Mouse (Mus musculus): Measurements from ENCODE around the gene Pkd2. TPM values are rescaled to one million over a fixed set of nuclear protein-coding genes. Genes with fewer than 3 reads are reported as not detected.

The Pkd2 gene
- polyA plus RNA-seq (2015; fragmentation: Nextera tagmentation; extraction: Ambion mirVana): 7.0 and 7.8 TPM in 2 replicates

- peak; percentile 83 for ATAC-seq
- no peaks in the 10 kb centered on the region for H3K27me3 ChIP-seq (replicated peaks; ENCODE audit: control insufficient read depth, insufficient read depth, low read length)
- H3K36me3 ChIP-seq (ENCODE audit: control insufficient read depth, insufficient read depth): peaks cover 5% of the 10 kb centered on the region
- H3K4me1 ChIP-seq (replicated peaks; ENCODE audit: control insufficient read depth, insufficient read depth, low read length): peaks cover 15% of the 10 kb centered on the region
- 11% methylated on average over 44 of the region's 46 CpGs for WGBS
- peak within 1 kb of the TSS; percentile 85 for H3K4me2 ChIP-seq (ENCODE audit: low read length)
- H3K4me3 ChIP-seq (replicated peaks; ENCODE audit: low read length): peak within 1 kb of the TSS; percentile 78
- H3K9me3 ChIP-seq (ENCODE audit: control insufficient read depth, low read length): peaks cover 2% of the 10 kb centered on the region; the same call in 1 of the 2 replicates
- peak within 1 kb of the TSS; percentile 93 for H3K27ac ChIP-seq (ENCODE audit: low read length)
- peak within 1 kb of the TSS; percentile 97 for H3K9ac ChIP-seq (replicated peaks; ENCODE audit: low read depth, low read length)
Observed at GRCm38 (mm10) chr5:104458832-104459705, at the start of gene Pkd2. TSS of gene Pkd2 (plus strand) at chr5:104459450.

GRCm38 (mm10) chr5:104415999-104416398 is 43.3 kb upstream of the Pkd2 start:
- H3K9ac ChIP-seq (replicated peaks; ENCODE audit: low read depth, low read length): no peak overlapping the region
- no peak overlapping the region for H3K4me2 ChIP-seq (ENCODE audit: low read length)
- H3K9me3 ChIP-seq (ENCODE audit: control insufficient read depth, low read length): no peaks in the 10 kb centered on the region
- H3K4me1 ChIP-seq (replicated peaks; ENCODE audit: control insufficient read depth, insufficient read depth, low read length): no peaks in the 10 kb centered on the region
- H3K36me3 ChIP-seq (ENCODE audit: control insufficient read depth, insufficient read depth): no peaks in the 10 kb centered on the region
- H3K4me3 ChIP-seq (replicated peaks; ENCODE audit: low read length): no peak overlapping the region
- ATAC-seq: 0 out of 2 replicates have a peak, but pooled peaks have one; percentile 43
- 20% methylated on average over 2 of the region's 2 CpGs for WGBS
- no peaks in the 10 kb centered on the region for H3K27me3 ChIP-seq (replicated peaks; ENCODE audit: control insufficient read depth, insufficient read depth, low read length)
- no peak overlapping the region for H3K27ac ChIP-seq (ENCODE audit: low read length)

DNA sequence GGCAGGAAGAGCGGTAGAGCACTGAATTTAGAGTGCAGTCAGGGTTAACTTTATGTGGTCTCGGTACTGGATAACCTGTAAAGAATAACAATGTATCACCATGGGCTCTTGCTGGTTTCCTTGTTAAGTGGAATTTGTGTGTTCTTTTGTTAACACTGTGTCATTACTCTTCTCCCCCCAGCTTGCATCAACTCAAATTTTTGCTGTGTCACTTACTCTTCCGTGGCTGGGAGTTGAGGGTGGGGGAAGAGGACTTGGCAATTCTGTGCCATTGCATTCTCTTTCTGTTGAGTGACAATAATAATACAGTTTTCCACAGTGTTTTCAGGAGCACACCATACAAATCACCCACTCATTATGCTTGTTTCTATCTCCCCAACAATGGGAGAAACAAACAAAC is 42.2 kb upstream of the Pkd2 start:
- Histone ChIP-seq H3K27ac (ENCODE audit: low read length) (no peak overlapping the region), H3K36me3 (ENCODE audit: control insufficient read depth, insufficient read depth) (no peaks in the 10 kb centered on the region), H3K9ac (replicated peaks; ENCODE audit: low read depth, low read length) (no peak overlapping the region), H3K4me1 (replicated peaks; ENCODE audit: control insufficient read depth, insufficient read depth, low read length) (no peaks in the 10 kb centered on the region), H3K4me2 (ENCODE audit: low read length) (no peak overlapping the region), H3K9me3 (ENCODE audit: control insufficient read depth, low read length) (no peaks in the 10 kb centered on the region), H3K27me3 (replicated peaks; ENCODE audit: control insufficient read depth, insufficient read depth, low read length) (no peaks in the 10 kb centered on the region), H3K4me3 (replicated peaks; ENCODE audit: low read length) (no peak overlapping the region)
- 54% methylated on average over 3 of the region's 3 CpGs for WGBS
- ATAC-seq: no peak

GRCm38 (mm10) chr5:104417721-104418120 is 41.5 kb upstream of the Pkd2 start:
- no peak overlapping the region for H3K9ac ChIP-seq (replicated peaks; ENCODE audit: low read depth, low read length)
- H3K36me3 ChIP-seq (ENCODE audit: control insufficient read depth, insufficient read depth): no peaks in the 10 kb centered on the region
- H3K27ac ChIP-seq (ENCODE audit: low read length): no peak overlapping the region
- no peaks in the 10 kb centered on the region for H3K4me1 ChIP-seq (replicated peaks; ENCODE audit: control insufficient read depth, insufficient read depth, low read length)
- 96% methylated on average over 1 of the region's 1 CpGs for WGBS
- no peak overlapping the region for H3K4me2 ChIP-seq (ENCODE audit: low read length)
- H3K4me3 ChIP-seq (replicated peaks; ENCODE audit: low read length): no peak overlapping the region
- no peaks in the 10 kb centered on the region for H3K27me3 ChIP-seq (replicated peaks; ENCODE audit: control insufficient read depth, insufficient read depth, low read length)
- H3K9me3 ChIP-seq (ENCODE audit: control insufficient read depth, low read length): no peaks in the 10 kb centered on the region
- ATAC-seq: no peak

- WGBS: 85% methylated on average over 2 of the region's 2 CpGs
- H3K9me3 ChIP-seq (ENCODE audit: control insufficient read depth, low read length): no peaks in the 10 kb centered on the region
- no peaks in the 10 kb centered on the region for H3K4me1 ChIP-seq (replicated peaks; ENCODE audit: control insufficient read depth, insufficient read depth, low read length)
- H3K9ac ChIP-seq (replicated peaks; ENCODE audit: low read depth, low read length): no peak overlapping the region
- no peaks in the 10 kb centered on the region for H3K27me3 ChIP-seq (replicated peaks; ENCODE audit: control insufficient read depth, insufficient read depth, low read length)
- no peak for ATAC-seq
- H3K27ac ChIP-seq (ENCODE audit: low read length): no peak overlapping the region
- H3K4me3 ChIP-seq (replicated peaks; ENCODE audit: low read length): no peak overlapping the region
- H3K36me3 ChIP-seq (ENCODE audit: control insufficient read depth, insufficient read depth): no peaks in the 10 kb centered on the region
- no peak overlapping the region for H3K4me2 ChIP-seq (ENCODE audit: low read length)
Observed at GRCm38 (mm10) chr5:104422039-104422438, 37.2 kb upstream of the Pkd2 start.

- Histone ChIP-seq H3K27me3 (replicated peaks; ENCODE audit: control insufficient read depth, insufficient read depth, low read length) (no peaks in the 10 kb centered on the region), H3K4me1 (replicated peaks; ENCODE audit: control insufficient read depth, insufficient read depth, low read length) (no peaks in the 10 kb centered on the region), H3K4me3 (replicated peaks; ENCODE audit: low read length) (no peak overlapping the region), H3K9ac (replicated peaks; ENCODE audit: low read depth, low read length) (no peak overlapping the region), H3K27ac (ENCODE audit: low read length) (no peak overlapping the region), H3K36me3 (ENCODE audit: control insufficient read depth, insufficient read depth) (no peaks in the 10 kb centered on the region), H3K9me3 (ENCODE audit: control insufficient read depth, low read length) (no peaks in the 10 kb centered on the region), H3K4me2 (ENCODE audit: low read length) (no peak overlapping the region)
- 94% methylated on average over 3 of the region's 3 CpGs for WGBS
- no peak for ATAC-seq
Observed at GRCm38 (mm10) chr5:104423861-104424260, 35.4 kb upstream of the Pkd2 start.

DNA sequence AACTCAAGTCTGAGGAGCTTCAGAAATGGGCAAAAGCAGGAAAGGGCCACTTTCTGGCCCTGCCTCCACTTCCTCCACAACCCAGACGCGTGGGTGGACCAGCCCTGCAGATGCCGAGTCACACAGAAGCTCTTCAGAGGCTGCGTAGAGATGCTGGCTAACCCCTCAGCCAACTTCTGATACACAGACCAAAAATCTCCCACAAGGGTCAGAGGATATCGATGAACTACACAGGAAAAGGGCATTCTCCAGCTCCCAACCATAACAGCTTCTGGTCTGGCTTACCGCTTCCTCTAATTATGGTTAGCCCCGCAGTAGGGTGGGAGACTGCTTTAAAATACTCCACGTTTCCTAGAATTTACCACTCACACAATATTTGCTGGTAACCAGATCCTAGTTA is 33.3 kb upstream of the Pkd2 start:
- WGBS: 95% methylated on average over 8 of the region's 8 CpGs
- Histone ChIP-seq H3K4me1 (replicated peaks; ENCODE audit: control insufficient read depth, insufficient read depth, low read length) (no peaks in the 10 kb centered on the region), H3K4me2 (ENCODE audit: low read length) (no peak overlapping the region), H3K9ac (replicated peaks; ENCODE audit: low read depth, low read length) (no peak overlapping the region), H3K27me3 (replicated peaks; ENCODE audit: control insufficient read depth, insufficient read depth, low read length) (no peaks in the 10 kb centered on the region), H3K36me3 (ENCODE audit: control insufficient read depth, insufficient read depth) (no peaks in the 10 kb centered on the region), H3K9me3 (ENCODE audit: control insufficient read depth, low read length) (no peaks in the 10 kb centered on the region), H3K4me3 (replicated peaks; ENCODE audit: low read length) (no peak overlapping the region), H3K27ac (ENCODE audit: low read length) (no peak overlapping the region)
- ATAC-seq: no peak

DNA sequence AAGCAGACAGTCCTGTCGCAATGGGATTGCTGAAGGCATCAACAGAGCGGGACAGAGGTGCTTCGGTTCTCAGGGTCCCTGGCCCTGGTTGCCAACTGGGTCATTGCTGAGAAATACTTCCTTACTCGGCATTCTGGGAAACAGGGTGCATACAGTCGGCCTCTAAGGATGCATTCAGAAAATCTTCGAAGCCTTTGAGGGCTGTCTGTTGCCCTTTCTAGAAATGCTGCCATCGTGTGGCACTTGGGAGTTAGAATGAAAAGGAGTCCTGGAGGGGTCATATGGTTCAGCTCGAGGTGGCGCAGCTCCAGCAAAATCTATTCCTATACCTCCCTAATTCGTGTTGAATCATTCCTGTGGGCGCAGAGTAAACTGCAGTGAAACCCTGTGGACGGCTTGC is 26.4 kb upstream of the Pkd2 start:
- Histone ChIP-seq H3K4me2 (ENCODE audit: low read length) (no peak overlapping the region), H3K4me1 (replicated peaks; ENCODE audit: control insufficient read depth, insufficient read depth, low read length) (no peaks in the 10 kb centered on the region; the same call in 1 of the 2 replicates), H3K27ac (ENCODE audit: low read length) (no peak overlapping the region), H3K4me3 (replicated peaks; ENCODE audit: low read length) (no peak overlapping the region), H3K9me3 (ENCODE audit: control insufficient read depth, low read length) (no peaks in the 10 kb centered on the region), H3K27me3 (replicated peaks; ENCODE audit: control insufficient read depth, insufficient read depth, low read length) (no peaks in the 10 kb centered on the region), H3K36me3 (ENCODE audit: control insufficient read depth, insufficient read depth) (no peaks in the 10 kb centered on the region), H3K9ac (replicated peaks; ENCODE audit: low read depth, low read length) (no peak overlapping the region)
- no peak for ATAC-seq
- WGBS: 48% methylated on average over 12 of the region's 12 CpGs

DNA sequence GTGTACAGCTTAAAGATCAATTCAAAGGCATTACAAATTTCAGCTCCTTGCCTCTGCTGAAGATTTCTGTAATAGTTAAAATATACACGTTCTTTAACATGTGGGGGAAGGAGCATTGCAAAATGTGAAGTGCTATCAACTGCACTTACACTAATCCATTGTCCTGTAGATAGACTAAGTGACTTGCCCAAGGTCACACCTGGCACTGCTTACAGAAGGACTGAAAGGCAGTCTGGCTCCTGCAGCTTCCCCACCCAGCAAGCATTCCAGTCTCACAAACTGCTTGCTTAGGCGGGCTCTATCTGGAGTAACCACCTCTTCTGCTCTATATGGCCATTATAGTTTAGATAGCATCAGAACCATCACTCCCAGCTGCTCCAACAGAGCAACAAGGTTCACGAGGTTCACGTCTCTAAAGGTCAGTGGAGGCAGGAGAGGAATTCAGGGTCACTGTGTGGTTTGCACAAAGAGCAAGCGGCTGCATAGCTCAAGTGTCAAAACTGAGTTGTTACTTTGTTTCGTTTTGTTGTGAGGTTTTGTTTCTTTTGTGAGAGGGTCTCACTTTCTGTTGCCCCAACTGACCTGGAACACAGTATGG is 25.2 kb upstream of the Pkd2 start:
- Histone ChIP-seq H3K4me2 (ENCODE audit: low read length) (no peak overlapping the region), H3K4me1 (replicated peaks; ENCODE audit: control insufficient read depth, insufficient read depth, low read length) (no peaks in the 10 kb centered on the region; the same call in 1 of the 2 replicates), H3K4me3 (replicated peaks; ENCODE audit: low read length) (no peak overlapping the region), H3K9me3 (ENCODE audit: control insufficient read depth, low read length) (no peaks in the 10 kb centered on the region), H3K36me3 (ENCODE audit: control insufficient read depth, insufficient read depth) (no peaks in the 10 kb centered on the region), H3K27me3 (replicated peaks; ENCODE audit: control insufficient read depth, insufficient read depth, low read length) (no peaks in the 10 kb centered on the region), H3K9ac (replicated peaks; ENCODE audit: low read depth, low read length) (no peak overlapping the region), H3K27ac (ENCODE audit: low read length) (no peak overlapping the region)
- ATAC-seq: no peak
- WGBS: 65% methylated on average over 6 of the region's 6 CpGs

Measured in forebrain, embryonic 16.5 days (tissue).